Mouse (Mus musculus) E14TG2a.4 (cell line): ENCODE measurements around the gene Eddm3b.

Experiments
- CTCF ChIP-seq: conservative IDR thresholded peaks from 2 replicates; pipeline ENCODE4 v1.5.1; 2014; ENCODE audit warnings: low read length
- NANOG ChIP-seq: IDR thresholded peaks from 2 replicates; pipeline ENCODE4 v1.6.1; 2014; ENCODE audit warnings: borderline replicate concordance, low read length, mixed read lengths

DNA sequence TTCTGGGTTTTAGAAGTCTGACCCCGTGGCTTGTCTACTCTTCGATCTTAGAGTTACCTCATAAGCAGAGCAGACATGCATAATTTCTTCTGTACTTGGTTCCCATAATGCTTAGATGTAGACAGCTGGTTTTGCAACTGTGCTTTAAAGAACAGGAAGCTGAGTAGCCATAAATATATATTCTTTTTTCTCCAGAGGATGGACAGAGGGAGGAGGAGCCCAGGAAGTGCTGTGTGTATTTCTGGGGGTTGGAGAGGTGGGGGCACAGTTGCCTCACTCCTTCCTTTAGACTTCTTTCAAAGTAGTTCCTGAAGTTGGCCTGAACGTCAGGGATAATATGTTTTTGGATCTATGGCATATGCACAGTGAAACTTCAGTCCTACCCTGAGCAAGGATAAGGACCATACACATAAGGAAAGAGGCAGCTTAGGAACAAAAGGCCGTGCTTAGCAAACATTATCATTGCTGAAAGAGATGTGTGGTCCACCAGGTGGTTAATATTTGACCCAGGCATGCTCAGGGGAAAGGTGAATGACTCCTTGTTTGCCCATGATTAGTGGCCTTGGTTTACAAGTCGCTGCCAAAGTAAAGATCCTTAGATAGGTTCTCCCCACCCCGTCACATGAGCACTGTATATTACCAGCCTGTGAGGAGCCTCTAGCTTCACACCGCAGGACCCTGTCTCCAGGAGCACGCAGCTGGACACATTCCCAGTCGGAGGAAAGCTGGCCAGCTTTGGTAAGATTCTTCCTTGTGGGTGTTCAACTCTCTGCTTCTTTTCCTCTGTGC lies 18.3 kb upstream of the Eddm3b start:
- TF ChIP-seq CTCF (no peak), NANOG (no peak)
